In the genomic region with DNA sequence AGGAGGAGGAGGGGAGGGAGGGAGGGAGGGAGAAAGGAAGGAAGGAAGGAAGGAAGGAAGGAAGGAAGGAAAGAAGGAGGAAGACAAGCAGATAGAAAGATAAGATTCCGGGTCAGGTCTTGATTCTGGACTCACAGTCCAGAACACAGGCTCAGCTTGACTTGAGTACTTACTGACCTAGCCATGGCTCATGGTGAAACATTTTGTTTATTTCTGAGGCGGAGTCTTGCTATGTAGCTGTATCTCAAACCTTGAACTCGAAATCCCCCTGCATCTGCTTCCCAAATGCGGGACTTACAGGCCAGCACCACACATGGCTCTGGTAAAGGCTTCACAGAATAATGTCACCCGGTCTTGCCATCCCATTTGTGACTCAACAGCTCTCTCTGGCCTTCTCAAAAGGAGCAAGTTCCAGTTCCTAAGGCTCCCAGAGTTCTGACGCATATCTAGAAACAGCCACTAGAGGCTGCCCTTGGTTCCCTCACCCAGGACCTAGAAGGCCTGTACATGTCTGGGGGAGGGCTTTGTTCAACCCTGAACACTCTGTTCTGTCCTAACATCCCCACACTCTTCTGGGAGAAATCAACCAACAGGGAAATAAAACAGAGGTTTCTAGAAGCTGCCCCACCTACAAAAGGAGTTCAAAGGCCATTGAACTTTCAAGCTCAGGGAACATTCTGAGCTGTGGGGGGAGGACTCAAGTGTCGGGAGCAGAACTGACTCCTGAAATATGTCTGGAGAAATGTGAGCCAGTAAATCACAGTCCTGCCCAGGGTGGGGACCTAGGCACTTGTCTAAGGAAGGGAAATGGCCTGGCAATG, we compare ENCODE assay signal across 9 mouse cellular contexts. TPM values are rescaled to one million over a fixed set of nuclear protein-coding genes. Genes with fewer than 3 reads are reported as not detected.
DNase-seq lines count a peak whose midpoint lies in the region; ATAC-seq lines count a peak whose summit lies in the region.
"Had no signal": no experiment of that assay in that cellular context is flagged by ENCODE, and none has a peak within 500 bp of the region (broad histone marks: within the 10 kb centered on the region; RNA-seq: fewer than 3 reads in every experiment).

No protein-coding gene starts in this region.

- no peaks in the 10 kb centered on the region for H3K4me1 ChIP-seq in neural tube, embryonic 15.5 days
- H3K4me1 ChIP-seq in intestine, embryonic 15.5 days (replicated peaks): peaks cover 18% of the 10 kb centered on the region
- H3K4me1 ChIP-seq in limb, embryonic 11.5 days (ENCODE audit: control insufficient read depth, insufficient read depth, low read length): peaks cover 5% of the 10 kb centered on the region; the same call in 1 of the 2 replicates

- H3K27me3 ChIP-seq in neural tube, embryonic 15.5 days (replicated peaks): no peaks in the 10 kb centered on the region
- no peaks in the 10 kb centered on the region for H3K27me3 ChIP-seq in intestine, embryonic 15.5 days (replicated peaks)
- H3K27me3 ChIP-seq in limb, embryonic 11.5 days (ENCODE audit: control insufficient read depth, insufficient read depth, low read length): no peaks in the 10 kb centered on the region
- H3K27me3 ChIP-seq: embryonic facial prominence, embryonic 13.5 days had no signal

- H3K4me2 ChIP-seq in neural tube, embryonic 15.5 days: no peak overlapping the region
- no peak overlapping the region for H3K4me2 ChIP-seq in intestine, embryonic 15.5 days (replicated peaks)
- no peak overlapping the region for H3K4me2 ChIP-seq in limb, embryonic 11.5 days (ENCODE audit: low read depth, severe bottlenecking)
- H3K4me2 ChIP-seq: embryonic facial prominence, embryonic 13.5 days had no signal

- H3K4me3 ChIP-seq in neural tube, embryonic 15.5 days (replicated peaks): no peak overlapping the region
- no peak overlapping the region for H3K4me3 ChIP-seq in intestine, embryonic 15.5 days (replicated peaks)
- no peak overlapping the region for H3K4me3 ChIP-seq in limb, embryonic 11.5 days (ENCODE audit: low read depth, low read length)
- H3K4me3 ChIP-seq: embryonic facial prominence, embryonic 13.5 days had no signal

- ATAC-seq in neural tube, embryonic 15.5 days (ENCODE audit: low FRiP score): no peak
- peak; percentile 87 for ATAC-seq in intestine, embryonic 15.5 days
- ATAC-seq in limb, embryonic 11.5 days (ENCODE audit: insufficient number of reproducible peaks, low FRiP score, low TSS enrichment, low read depth): peak; percentile 72; the same call in 1 of the 2 replicates

- peak; percentile 41 for DNase-seq in neural tube, embryonic 10.5 days (ENCODE audit: extremely low spot score, low spot score)
- peak; percentile 24 for DNase-seq in c-Kit-positive CD71-negative TER-119-negative erythroid progenitor cells, embryonic 14.5 days (ENCODE audit: low read depth)
- DNase-seq in gastrocnemius, postnatal 10 days: peak; percentile 24
- peak; percentile 63 for DNase-seq in limb, embryonic 11.5 days (ENCODE audit: low spot score)
- peak; percentile 26 to 52 for DNase-seq in natural killer cell, adult 2 months (ENCODE audit: low spot score in 2 of 2)
- DNase-seq in thymus, adult 18-20 months: peak; percentile 17 to 26

- H3K9ac ChIP-seq in neural tube, embryonic 15.5 days (replicated peaks): no peak overlapping the region
- no peak overlapping the region for H3K9ac ChIP-seq in intestine, embryonic 15.5 days
- H3K9ac ChIP-seq in limb, embryonic 11.5 days (ENCODE audit: low read length): no peak overlapping the region
- H3K9ac ChIP-seq: embryonic facial prominence, embryonic 13.5 days had no signal

- H3K36me3 ChIP-seq in neural tube, embryonic 15.5 days: no peaks in the 10 kb centered on the region
- no peaks in the 10 kb centered on the region for H3K36me3 ChIP-seq in intestine, embryonic 15.5 days
- H3K36me3 ChIP-seq in limb, embryonic 11.5 days (ENCODE audit: control insufficient read depth, insufficient read depth, low read length): no peaks in the 10 kb centered on the region
- H3K36me3 ChIP-seq: embryonic facial prominence, embryonic 13.5 days had no signal

- H3K27ac ChIP-seq in neural tube, embryonic 15.5 days (replicated peaks): no peak overlapping the region
- peak overlapping the region; percentile 44; the same call in 1 of the 2 replicates for H3K27ac ChIP-seq in intestine, embryonic 15.5 days
- H3K27ac ChIP-seq in limb, embryonic 11.5 days (replicated peaks; ENCODE audit: low read depth, low read length): no peak overlapping the region
- H3K27ac ChIP-seq: embryonic facial prominence, embryonic 13.5 days had no signal

- H3K9me3 ChIP-seq in neural tube, embryonic 15.5 days (replicated peaks): no peaks in the 10 kb centered on the region
- no peaks in the 10 kb centered on the region for H3K9me3 ChIP-seq in intestine, embryonic 15.5 days
- H3K9me3 ChIP-seq in limb, embryonic 11.5 days (ENCODE audit: control insufficient read depth, low read length): no peaks in the 10 kb centered on the region

- WGBS in neural tube, embryonic 15.5 days: 56% methylated on average over 7 of the region's 7 CpGs
- WGBS in intestine, embryonic 15.5 days: 47% methylated on average over 7 of the region's 7 CpGs
- 47% methylated on average over 7 of the region's 7 CpGs for WGBS in limb, embryonic 11.5 days

RNA-seq across cellular contexts. Expression of gene Akap13, which starts 56.2 kb away (rescaled TPM):
- 14.3 and 22.0 TPM in 2 replicates for polyA plus RNA-seq in neural tube, embryonic 15.5 days (2015; fragmentation: Nextera tagmentation; extraction: Ambion mirVana)
- total RNA-seq in gastrocnemius, postnatal 10 days (2021): 10 to 100 TPM; 65.5 to 73.5 TPM
- 29.4 and 31.2 TPM in 2 replicates for polyA plus RNA-seq in intestine, embryonic 15.5 days (2015; fragmentation: Nextera tagmentation; extraction: Ambion mirVana)
- polyA plus RNA-seq in limb, embryonic 11.5 days (2014; fragmentation: Nextera tagmentation; extraction: Ambion mirVana): 32.7 and 35.0 TPM in 2 replicates
